Mouse (Mus musculus) adrenal gland, postnatal 0 days (tissue): ENCODE data around the gene Olfr789. TPM values are rescaled to one million over a fixed set of nuclear protein-coding genes. Genes with fewer than 3 reads are reported as not detected.

ENCODE experiments used
- polyA plus RNA-seq: library from polyadenylated mRNA; unstranded; fragments of >200 nt; fragmentation: Nextera tagmentation; extraction: Ambion mirVana; gene quantifications from 2 replicates; pipeline ENCODE4 v1.2.1, GENCODE M21; 2015

Gene Olfr789
- polyA plus RNA-seq, result not detected in 2 replicates

DNA sequence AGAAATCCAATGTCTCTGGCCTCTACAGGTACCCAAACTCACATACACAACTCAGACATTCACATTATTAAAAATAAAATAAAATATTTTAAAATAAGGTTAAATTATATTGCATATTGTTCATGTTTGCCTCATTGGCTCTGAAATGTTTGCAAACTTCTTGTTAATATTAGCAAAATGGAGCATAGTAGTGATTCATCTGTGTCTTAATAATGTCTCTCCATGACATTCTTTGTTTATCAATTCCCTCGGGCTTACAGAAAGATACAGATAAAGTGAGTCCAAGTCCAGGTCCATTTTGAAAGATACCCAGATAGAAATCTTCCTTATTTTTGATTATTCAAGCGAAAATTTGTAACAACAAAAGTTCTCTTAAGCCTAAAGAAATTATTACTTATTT, at the start of gene Olfr789:
Gene Olfr789, plus strand, starts transcription at position 301 of the 400 bp plus-strand sequence.

DNA sequence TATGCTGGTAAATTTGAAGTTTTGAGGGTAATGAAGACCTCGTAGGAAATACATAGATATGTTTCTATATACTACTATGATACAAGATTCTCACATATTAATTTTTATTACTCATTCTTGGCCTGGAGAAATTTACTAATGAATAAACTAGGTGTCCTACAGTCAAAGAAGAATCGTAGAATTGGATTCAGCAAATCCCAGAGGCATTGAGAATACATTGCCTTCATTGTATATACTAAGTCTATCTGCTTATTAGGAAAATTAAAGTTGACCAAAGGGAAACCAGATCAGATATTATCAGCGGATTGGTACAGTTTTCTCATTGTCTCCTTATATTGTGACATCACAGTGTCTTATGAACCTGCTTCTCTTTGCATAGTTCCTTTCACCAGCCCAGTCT, 23.0 kb upstream of the Olfr789 start, which contains the start of gene Olfr787:
Gene Olfr787, plus strand, starts transcription at position 301 of the 400 bp plus-strand sequence.

DNA sequence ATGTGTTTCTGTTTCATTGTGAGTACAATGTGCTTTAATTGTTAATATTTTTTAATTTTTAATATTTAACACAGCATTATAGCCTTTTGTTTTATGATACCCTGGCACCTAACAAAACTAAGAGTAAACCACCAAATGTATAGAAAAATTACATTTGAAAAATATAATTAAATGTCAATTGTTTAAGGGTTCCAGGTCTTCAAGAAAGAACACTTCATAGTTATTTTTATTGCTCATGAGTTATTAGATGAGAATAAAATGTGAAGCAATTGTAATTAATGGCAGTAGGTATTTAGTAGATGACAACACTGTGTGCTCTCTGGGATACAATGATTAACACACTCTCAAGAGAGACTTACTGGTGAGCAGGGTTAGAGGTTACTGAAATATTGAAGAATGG, 13.9 kb upstream of the Olfr789 start, which contains the start of gene Olfr788:
Gene Olfr788, plus strand, starts transcription at position 301 of the 400 bp plus-strand sequence.

DNA sequence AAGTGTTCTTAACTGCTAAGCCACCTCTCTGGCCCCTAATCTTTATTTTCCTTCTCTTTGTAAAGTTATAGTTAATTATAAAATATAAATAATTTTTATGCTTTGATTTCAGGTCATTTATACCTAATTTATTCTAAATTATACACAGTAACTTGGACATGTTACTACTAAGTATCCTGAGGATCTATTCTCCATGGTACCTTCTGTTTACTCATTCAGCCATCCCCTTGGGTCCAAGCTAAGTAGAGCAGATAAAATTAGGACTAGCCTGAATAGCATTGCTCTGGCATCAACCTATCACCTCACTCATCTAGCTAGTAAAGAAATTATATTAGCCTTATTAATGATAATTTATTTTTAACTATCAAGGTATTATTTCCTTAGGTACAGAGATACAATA, 13.6 kb downstream of the Olfr789 start, which contains the start of gene Olfr790:
Gene Olfr790, plus strand, starts transcription at position 301 of the 400 bp plus-strand sequence.

DNA sequence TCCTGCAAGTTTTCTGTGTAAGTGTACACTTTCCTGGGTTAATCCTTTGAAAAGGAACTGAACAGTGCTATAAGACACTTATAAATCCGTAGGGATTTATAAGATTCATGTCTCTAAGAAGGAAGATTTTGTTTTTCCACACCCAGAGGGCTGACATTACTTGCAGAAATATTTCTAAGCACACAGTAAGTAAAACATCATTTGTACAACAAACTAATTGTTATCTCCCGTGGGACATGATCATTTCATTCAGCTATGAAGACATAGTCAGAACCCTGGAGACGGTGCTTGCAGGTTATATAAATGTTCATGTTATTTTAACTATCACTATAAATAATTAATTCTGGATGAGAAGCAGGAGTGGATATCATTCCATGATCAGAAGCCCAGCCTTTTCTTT, 36.9 kb downstream of the Olfr789 start, which contains the start of gene Olfr791:
Gene Olfr791, plus strand, starts transcription at position 301 of the 400 bp plus-strand sequence.

DNA sequence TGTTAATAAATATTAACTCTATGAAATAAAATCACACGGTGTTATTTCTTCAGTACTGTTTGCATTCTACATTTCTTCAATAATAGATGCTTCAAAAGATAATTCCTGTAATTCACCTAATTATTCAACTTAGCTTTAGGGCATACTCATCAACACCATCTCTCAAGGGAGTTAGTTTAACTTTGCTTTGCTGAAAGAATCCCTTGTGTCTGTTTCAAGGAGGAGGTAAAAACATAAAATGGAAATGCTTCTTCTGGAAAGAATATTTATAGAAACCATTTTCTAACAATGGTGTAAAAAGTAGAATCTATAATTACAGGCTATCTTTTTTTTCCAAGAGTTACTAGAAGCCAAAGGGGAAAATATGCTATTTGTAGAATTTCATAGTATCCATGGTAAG, 54.3 kb downstream of the Olfr789 start, which contains the start of gene Olfr792:
Gene Olfr792, plus strand, starts transcription at position 301 of the 400 bp plus-strand sequence.

Other genes with a start within 250 kb of the Olfr789 start
- gene Olfr774, start 248.5 kb upstream of the Olfr789 start, polyA plus RNA-seq, result not detected in 2 replicates
- gene Olfr775, start 236.3 kb upstream of the Olfr789 start, polyA plus RNA-seq, result not detected in 2 replicates
- not detected in 2 replicates for gene Olfr776, start 225.6 kb upstream of the Olfr789 start, polyA plus RNA-seq
- gene Olfr777, start 213.3 kb upstream of the Olfr789 start, polyA plus RNA-seq, result not detected in 2 replicates
- gene Olfr780, start 166.6 kb upstream of the Olfr789 start, polyA plus RNA-seq, result not detected in 2 replicates
- gene Olfr781, start 155.9 kb upstream of the Olfr789 start, polyA plus RNA-seq, result not detected in 2 replicates
- not detected in 2 replicates for gene Olfr782, start 135.9 kb upstream of the Olfr789 start, polyA plus RNA-seq
- 0.04 TPM in 1 of 2 replicates, not detected in the other for gene Olfr784, start 100.7 kb upstream of the Olfr789 start, polyA plus RNA-seq
- gene Olfr785, start 79.3 kb upstream of the Olfr789 start, polyA plus RNA-seq, result not detected in 2 replicates
- gene Olfr786, start 57.4 kb upstream of the Olfr789 start, polyA plus RNA-seq, result not detected in 2 replicates
- gene Olfr787, start 22.9 kb upstream of the Olfr789 start, polyA plus RNA-seq, result not detected in 2 replicates
- gene Olfr788, start 13.8 kb upstream of the Olfr789 start, polyA plus RNA-seq, result not detected in 2 replicates
- not detected in 2 replicates for gene Olfr790, start 13.7 kb downstream of the Olfr789 start, polyA plus RNA-seq
- not detected in 2 replicates for gene Olfr791, start 37.0 kb downstream of the Olfr789 start, polyA plus RNA-seq
- not detected in 2 replicates for gene Olfr792, start 54.4 kb downstream of the Olfr789 start, polyA plus RNA-seq
- gene Olfr794, start 82.9 kb downstream of the Olfr789 start, polyA plus RNA-seq, result not detected in 2 replicates
- gene Olfr796, start 127.8 kb downstream of the Olfr789 start, polyA plus RNA-seq, result not detected in 2 replicates
- gene Olfr798, start 143.2 kb downstream of the Olfr789 start, polyA plus RNA-seq, result not detected in 2 replicates
- not detected in 2 replicates for gene Olfr799, start 152.7 kb downstream of the Olfr789 start, polyA plus RNA-seq
- gene Olfr800, start 172.9 kb downstream of the Olfr789 start, polyA plus RNA-seq, result not detected in 2 replicates
- gene Olfr801, start 189.1 kb downstream of the Olfr789 start, polyA plus RNA-seq, result not detected in 2 replicates
- gene Olfr802, start 203.4 kb downstream of the Olfr789 start, polyA plus RNA-seq, result 0.03 and 0.04 TPM in 2 replicates
- gene Olfr803, start 209.5 kb downstream of the Olfr789 start, polyA plus RNA-seq, result not detected in 2 replicates
- gene Olfr804, start 218.5 kb downstream of the Olfr789 start, polyA plus RNA-seq, result not detected in 2 replicates
- not detected in 2 replicates for gene Olfr805, start 244.6 kb downstream of the Olfr789 start, polyA plus RNA-seq